15 mouse cellular contexts compared by ENCODE assay signal in the genomic region with DNA sequence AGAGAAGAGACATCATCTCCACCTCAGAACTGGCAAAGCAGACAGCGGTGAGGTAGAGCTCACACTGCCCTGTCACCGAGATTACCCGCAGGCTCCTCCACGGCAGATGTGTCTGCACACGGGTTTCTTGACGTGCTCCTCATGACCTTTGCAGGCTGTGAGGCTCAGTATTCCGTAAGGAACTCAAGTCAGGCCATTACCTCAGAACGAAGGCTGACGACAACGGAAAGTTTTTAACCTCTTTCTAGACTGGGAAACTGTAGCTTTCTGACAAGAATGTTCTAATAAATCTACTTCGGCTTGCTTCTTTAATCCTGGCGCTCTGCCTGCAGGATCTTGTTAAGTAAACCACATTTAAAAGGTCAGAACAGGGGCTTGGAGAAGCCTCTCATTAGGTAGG.
"Had no signal": no experiment of that assay in that cellular context is flagged by ENCODE, and none has a peak within 500 bp of the region (broad histone marks: within the 10 kb centered on the region; RNA-seq: fewer than 3 reads in every experiment).

No protein-coding gene starts in this region.

- H3K4me3 ChIP-seq: layer of hippocampus, adult 2 months; liver, embryonic 13.5 days; lung, embryonic 15.5 days; midbrain, embryonic 10.5 days; myocyte; neural tube, embryonic 15.5 days had no signal

- H3K9ac ChIP-seq: liver, embryonic 13.5 days; liver, postnatal 0 days; lung, embryonic 15.5 days; neural tube, embryonic 15.5 days had no signal

- H3K4me2 ChIP-seq: liver, embryonic 13.5 days; lung, embryonic 15.5 days; neural tube, embryonic 15.5 days had no signal

- H3K27ac ChIP-seq: layer of hippocampus, adult 2 months; liver, embryonic 13.5 days; lung, embryonic 15.5 days; midbrain, embryonic 10.5 days; neural tube, embryonic 15.5 days had no signal

- ATAC-seq: liver, postnatal 0 days had no signal

- DNase-seq: kidney, adult 2 months; liver; liver, embryonic 13.5 days; liver, postnatal 0 days; lung, postnatal 36 days; midbrain, embryonic 14.5 days; right cerebral cortex, adult 18-20 months; spleen, adult 18-20 months; thymus, adult 18-20 months; thymus, postnatal 14 days had no signal

- H3K4me1 ChIP-seq: liver, embryonic 13.5 days; lung, embryonic 15.5 days; midbrain, embryonic 10.5 days; neural tube, embryonic 15.5 days had no signal

- H3K36me3 ChIP-seq: liver, embryonic 13.5 days; lung, embryonic 15.5 days; midbrain, embryonic 10.5 days; neural tube, embryonic 15.5 days had no signal

- H3K9me3 ChIP-seq: liver, embryonic 13.5 days; lung, embryonic 15.5 days; midbrain, embryonic 10.5 days; neural tube, embryonic 15.5 days had no signal

- H3K27me3 ChIP-seq: liver, embryonic 13.5 days; lung, embryonic 15.5 days; neural tube, embryonic 15.5 days had no signal
